Mouse (Mus musculus): ENCODE measurements around the gene Ppp1r27.
"Not testable (repeated sequence)": the region's sequence is repeated elsewhere in the genome, so short reads cannot be mapped to it uniquely, and the experiment has no call there.

DNA sequence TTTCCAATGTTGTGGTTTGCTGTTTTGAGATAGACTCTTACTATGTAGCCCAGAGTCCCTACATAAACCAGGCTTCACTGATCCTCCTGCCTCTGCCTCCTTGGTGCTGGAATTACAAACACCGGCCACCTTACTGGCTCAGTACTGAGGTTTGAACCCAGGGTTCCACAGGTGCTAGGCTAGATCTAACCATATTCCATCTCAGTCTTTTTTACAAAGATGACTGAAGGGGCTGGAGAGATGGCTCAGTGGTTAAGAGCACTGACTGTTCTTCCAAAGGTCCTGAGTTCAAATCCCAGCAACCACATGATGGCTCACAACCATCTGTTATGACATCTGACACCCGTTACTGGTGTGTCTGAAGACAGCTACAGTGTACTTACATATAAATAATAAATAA is 36.7 kb downstream of the Ppp1r27 start:
- not testable (repeated sequence) for TF ChIP-seq CTCF (IDR thresholded peaks at IDR 0.05; ENCODE audit: extremely low read depth, insufficient read depth, insufficient read length, insufficient replicate concordance); POLR2A (IDR thresholded peaks at IDR 0.05; ENCODE audit: low read depth, low read length)
